Mouse (Mus musculus): ENCODE measurements at regions not wholly inside any gene's neighbourhood (a gene's known extent, or its start where the extent isn't known, plus 50 kb on each side); places are given as distances from the start of the nearest gene placed in this dataset.

DNA sequence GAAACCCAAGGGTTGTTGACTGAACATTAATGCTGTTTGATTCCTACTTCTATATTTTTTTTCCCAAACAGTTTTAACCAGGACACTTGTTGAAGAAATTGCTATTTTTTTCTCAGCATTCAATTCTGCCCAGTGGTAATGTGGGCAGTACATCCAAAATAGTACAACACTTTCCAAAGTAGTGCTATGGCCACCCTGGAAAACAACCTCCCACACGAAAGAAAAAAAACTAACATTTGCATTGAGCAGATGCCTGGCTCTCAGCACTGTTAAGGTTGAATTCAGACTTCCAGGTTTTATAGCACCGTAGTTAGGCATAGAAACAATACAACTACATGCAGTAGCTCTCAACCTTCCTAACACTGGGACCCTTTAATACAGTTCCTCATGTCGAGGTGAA is 167.1 kb upstream of the Nfe2l3 start:
- H3K4me1 ChIP-seq (ENCODE audit: control insufficient read depth, insufficient read depth, insufficient read length, low read length): no peaks in the 10 kb centered on the region
- no peak overlapping the region for H3K4me3 ChIP-seq (ENCODE audit: insufficient read depth, low read depth, low read length)
- H3K27ac ChIP-seq (replicated peaks; ENCODE audit: low read depth, low read length): no peak overlapping the region

DNA sequence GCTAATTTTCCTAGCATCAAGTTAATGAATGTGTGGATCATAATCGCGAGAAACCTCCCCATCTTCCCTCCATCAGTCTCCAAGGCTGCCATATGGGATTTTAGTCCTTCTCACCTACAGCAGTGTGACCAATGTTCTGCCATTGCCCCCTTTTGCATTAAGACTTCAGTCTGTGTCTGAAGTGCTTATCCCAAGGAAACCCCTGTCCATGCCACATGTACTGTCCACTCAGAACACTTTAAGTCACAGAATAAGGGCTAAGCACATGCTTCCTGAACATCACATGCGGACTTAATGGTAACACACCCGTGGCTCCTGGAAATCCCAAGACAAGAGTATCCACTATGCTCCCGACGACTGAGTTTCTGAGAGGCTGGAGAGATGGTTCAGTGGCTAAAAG is 165.7 kb upstream of the Nfe2l3 start:
- Histone ChIP-seq H3K4me3 (ENCODE audit: insufficient read depth, low read depth, low read length) (no peak overlapping the region), H3K4me1 (ENCODE audit: control insufficient read depth, insufficient read depth, insufficient read length, low read length) (no peaks in the 10 kb centered on the region), H3K27ac (replicated peaks; ENCODE audit: low read depth, low read length) (no peak overlapping the region)

DNA sequence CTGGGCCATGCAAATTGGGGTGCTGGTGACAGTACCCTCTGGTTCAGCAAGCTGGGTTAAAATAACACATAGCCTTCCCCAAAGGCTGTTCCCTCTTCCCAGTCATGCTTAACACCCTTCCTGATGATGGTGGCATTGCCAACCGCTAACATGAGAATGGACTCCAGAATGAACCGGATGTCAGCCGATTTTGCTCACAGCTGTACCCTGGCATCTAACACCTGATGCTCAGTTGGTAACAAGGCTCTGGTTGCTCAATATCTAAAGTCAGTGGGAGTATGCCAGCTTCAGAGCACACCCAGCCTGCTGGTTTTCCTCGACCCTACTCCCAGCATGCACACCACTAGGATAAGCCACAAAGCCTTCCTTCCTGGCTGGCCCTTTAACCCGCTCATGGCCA is 164.6 kb upstream of the Nfe2l3 start:
- no peaks in the 10 kb centered on the region for H3K4me1 ChIP-seq (ENCODE audit: control insufficient read depth, insufficient read depth, insufficient read length, low read length)
- no peak overlapping the region for H3K4me3 ChIP-seq (ENCODE audit: insufficient read depth, low read depth, low read length)
- no peak overlapping the region for H3K27ac ChIP-seq (replicated peaks; ENCODE audit: low read depth, low read length)

DNA sequence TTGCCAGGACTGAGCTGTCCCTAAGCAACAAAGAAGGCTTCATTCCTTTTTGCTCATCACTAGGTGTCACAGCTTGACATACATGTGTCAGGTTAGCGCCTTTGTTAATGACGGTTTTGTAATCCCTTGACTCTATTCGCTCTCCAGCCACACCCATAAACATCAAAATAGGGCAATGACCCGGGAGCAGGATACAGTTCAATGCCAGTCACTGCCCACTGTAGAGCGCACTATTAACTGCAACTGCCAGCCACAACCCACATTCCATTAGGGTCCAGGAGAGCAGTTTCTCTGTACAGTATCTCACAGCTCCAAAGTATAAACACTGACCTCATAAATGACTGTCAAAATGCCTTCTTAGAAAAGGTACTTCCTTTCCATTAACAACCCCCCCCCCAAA is 163.5 kb upstream of the Nfe2l3 start:
- Histone ChIP-seq H3K27ac (replicated peaks; ENCODE audit: low read depth, low read length) (no peak overlapping the region), H3K4me1 (ENCODE audit: control insufficient read depth, insufficient read depth, insufficient read length, low read length) (no peaks in the 10 kb centered on the region), H3K4me3 (ENCODE audit: insufficient read depth, low read depth, low read length) (no peak overlapping the region)

DNA sequence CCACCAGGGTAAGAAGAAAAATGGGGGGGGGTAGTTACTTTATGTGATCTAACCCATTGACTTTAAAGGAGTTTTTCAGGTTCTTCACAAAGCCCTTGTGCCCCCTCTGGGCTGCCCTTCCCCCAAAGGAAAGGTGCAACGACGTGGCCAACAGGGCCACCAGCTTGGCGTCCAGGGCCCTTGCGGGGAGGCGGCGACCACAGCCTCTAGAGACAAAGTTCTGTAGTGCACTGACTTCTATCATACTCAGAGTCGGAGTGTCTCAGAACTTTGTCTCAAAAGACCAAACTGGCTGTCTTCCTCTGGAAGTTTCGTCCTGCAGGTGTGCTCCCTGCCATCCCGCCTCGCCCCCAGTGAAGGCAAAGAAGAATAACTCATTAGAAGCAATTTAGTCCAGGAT is 162.9 kb upstream of the Nfe2l3 start:
- Histone ChIP-seq H3K27ac (replicated peaks; ENCODE audit: low read depth, low read length) (no peak overlapping the region), H3K4me3 (ENCODE audit: insufficient read depth, low read depth, low read length) (peak overlapping the region; percentile 56), H3K4me1 (ENCODE audit: control insufficient read depth, insufficient read depth, insufficient read length, low read length) (no peaks in the 10 kb centered on the region)

DNA sequence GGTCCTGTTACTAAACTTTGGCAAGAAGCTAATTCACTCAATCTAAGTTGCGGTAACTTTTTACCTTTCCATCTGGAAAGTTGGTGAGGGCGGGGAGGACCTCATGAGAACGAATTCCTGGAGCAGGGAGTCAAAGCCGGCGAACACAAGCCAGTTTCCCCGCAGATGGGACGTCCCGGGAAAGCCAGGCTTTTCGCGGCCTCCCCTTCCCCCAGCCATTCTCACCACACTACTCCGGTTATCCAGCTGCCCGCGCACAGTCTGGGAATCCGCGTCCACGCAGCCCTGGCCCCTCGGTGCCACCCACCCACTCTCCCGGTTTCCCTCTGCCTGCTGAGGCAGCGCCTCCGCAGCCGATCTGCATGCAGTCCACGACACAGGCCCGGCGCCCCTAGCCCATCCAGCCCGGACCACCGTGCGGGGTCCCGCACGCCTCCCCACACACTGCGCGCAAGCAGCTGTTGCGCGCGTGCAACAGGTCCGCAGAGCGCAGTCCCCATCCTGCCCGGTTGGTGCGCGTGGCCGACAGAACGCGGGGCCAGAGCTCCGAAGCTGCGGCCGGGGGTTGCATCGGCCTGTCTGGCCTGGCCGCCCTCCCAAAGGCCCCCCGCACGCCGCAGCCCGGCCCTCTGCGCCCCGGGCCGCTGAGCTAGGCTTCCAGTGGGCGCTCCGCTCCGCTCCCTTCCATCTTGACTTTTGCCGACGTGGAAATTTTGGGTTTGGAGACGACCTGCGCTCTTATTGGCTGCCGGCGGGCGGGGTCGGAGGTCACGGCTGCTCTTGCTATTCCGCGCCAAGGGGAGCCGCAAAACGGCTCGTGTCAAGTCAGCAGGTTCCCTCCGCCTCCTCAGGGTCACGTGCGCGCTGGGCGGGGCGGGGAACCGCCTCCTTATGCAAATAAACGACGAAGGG is 162.0 kb upstream of the Nfe2l3 start:
- Histone ChIP-seq H3K27ac (replicated peaks; ENCODE audit: low read depth, low read length) (no peak overlapping the region), H3K4me3 (ENCODE audit: insufficient read depth, low read depth, low read length) (peak overlapping the region; percentile 56), H3K4me1 (ENCODE audit: control insufficient read depth, insufficient read depth, insufficient read length, low read length) (no peaks in the 10 kb centered on the region)

DNA sequence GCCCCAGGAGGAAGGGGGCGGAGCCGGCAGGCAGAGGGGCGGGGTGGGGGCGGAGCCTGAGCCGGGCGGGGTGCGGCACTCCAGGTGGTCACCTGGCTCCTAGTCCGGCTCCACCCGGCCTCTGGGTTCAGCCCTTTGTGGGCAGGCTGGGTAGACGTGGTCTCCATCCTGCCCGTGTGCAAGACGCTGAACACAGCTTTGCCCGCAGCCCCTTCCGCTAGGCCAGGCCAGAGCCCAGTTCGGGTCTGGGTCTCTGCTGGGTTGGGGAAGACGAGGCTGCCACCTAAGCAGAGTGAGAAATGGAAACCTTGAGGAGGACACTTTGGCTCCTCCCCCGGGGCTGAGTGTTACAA is 161.4 kb upstream of the Nfe2l3 start:
- Histone ChIP-seq H3K4me3 (ENCODE audit: insufficient read depth, low read depth, low read length) (peak overlapping the region; percentile 56), H3K4me1 (ENCODE audit: control insufficient read depth, insufficient read depth, insufficient read length, low read length) (no peaks in the 10 kb centered on the region), H3K27ac (replicated peaks; ENCODE audit: low read depth, low read length) (no peak overlapping the region)

DNA sequence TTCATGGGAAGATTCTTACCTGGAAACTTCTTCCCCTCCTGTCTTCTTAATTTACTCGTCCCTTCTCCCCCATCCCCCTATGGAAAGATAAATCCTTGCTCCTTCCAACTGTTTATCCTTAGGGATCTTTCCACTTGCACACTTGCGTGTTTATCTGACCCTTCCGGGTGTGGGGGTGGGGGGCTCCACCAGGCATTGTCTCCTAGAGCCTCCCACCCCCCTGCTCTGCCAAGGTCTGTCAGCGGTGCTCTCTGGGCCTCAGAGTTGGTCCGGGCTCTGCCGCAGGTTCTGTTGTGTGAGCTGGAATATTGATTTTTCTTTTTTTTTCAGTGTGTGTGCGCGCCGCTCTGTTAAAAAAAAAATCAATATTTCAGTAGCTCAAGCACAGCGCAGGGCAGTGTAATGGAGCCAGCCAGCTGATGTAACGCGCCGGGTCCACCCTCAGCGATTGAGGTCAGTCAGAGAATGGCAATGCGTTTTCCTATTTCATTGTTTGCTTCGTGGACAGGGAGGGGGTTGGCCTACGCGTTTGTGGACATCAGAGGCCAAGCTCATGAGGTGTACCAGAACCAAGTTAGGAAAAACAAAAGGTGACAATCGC is 160.2 kb upstream of the Nfe2l3 start:
- no peaks in the 10 kb centered on the region for H3K4me1 ChIP-seq (ENCODE audit: control insufficient read depth, insufficient read depth, insufficient read length, low read length)
- no peak overlapping the region for H3K27ac ChIP-seq (replicated peaks; ENCODE audit: low read depth, low read length)
- H3K4me3 ChIP-seq (ENCODE audit: insufficient read depth, low read depth, low read length): no peak overlapping the region

DNA sequence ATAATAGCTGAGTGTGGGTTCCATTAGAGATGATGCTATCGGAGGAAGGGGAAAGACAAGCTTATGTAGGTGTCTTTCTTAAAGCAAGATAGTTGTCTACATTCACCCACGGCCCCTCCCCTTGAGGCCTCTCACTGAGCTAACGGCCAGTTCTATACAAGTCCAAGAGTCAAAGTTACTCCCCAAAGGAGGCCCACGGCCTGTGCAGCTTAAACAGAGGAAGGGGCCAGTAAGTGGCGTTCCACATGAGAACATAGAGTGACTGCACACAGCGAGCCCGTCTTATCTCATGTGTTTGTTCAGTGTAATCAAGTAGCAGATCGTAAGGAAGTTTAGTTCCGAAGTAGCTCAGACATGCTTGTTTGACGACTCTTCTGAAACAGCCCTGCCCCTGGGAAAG is 153.0 kb upstream of the Nfe2l3 start:
- Histone ChIP-seq H3K4me1 (ENCODE audit: control insufficient read depth, insufficient read depth, insufficient read length, low read length) (no peaks in the 10 kb centered on the region), H3K27ac (replicated peaks; ENCODE audit: low read depth, low read length) (no peak overlapping the region)

DNA sequence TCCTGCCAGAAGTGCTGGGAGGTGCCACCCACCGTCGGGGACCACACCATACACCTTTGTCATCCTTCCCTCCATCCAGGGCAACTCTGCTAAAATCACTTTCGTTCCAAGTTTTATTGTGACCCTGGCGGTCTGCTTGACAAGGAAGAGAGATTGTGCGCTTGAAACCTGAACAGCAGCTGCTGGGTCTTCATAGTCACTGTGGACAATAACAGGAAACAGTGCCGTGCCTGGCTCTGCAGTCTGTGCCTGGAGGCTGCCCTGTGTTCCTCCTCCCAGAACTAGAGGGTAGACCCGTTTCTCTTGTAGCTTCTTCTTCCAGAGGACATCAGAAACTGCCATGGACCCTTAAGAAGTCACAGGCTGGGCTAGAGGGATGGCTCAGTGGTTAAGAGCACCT is 152.2 kb upstream of the Nfe2l3 start:
- H3K4me3 ChIP-seq (ENCODE audit: insufficient read depth, low read depth, low read length): no peak overlapping the region
- H3K27ac ChIP-seq (replicated peaks; ENCODE audit: low read depth, low read length): no peak overlapping the region
- no peaks in the 10 kb centered on the region for H3K4me1 ChIP-seq (ENCODE audit: control insufficient read depth, insufficient read depth, insufficient read length, low read length)

More for the DNA sequence above, 153.0 kb upstream of the Nfe2l3 start:
- no peak overlapping the region for H3K4me3 ChIP-seq (ENCODE audit: insufficient read depth, low read depth, low read length)

DNA sequence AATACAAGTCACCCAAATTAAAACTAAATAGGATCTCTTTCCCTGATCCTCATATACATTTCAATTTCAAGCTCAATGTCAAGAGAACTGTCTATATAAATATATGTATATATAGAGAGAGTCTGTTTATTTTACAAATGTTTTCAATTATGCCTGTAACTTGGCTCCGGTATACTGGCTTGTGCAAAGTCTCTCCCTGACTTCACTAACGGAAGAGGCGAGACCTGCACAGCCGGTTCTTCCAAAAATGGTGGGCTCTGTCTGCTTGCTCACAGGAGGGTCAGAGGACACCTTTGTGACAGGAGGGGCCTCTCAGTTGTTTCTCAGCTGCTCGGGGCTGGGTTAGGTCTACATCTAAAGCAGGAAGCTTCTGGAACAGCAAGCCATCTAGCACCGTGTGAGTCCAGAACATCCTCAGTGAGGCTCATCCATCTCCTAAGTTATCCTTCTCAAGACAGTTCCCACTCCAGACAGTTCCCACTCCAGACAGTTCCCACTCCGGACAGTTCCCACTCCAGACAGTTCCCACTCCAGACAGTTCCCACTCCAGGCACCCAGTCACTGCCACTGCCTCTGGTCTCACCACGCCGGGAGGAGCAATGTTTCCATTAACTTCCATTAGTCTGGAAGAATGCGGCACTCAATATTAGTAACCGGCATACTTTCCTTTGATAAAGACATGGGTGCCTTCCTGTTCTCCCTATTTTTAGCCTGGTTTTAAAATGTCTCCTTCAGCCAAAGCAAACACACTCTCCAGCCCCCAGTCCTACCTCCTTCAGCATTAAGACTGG is 148.4 kb upstream of the Nfe2l3 start:
- Histone ChIP-seq H3K4me1 (ENCODE audit: control insufficient read depth, insufficient read depth, insufficient read length, low read length) (no peaks in the 10 kb centered on the region), H3K4me3 (ENCODE audit: insufficient read depth, low read depth, low read length) (no peak overlapping the region), H3K27ac (replicated peaks; ENCODE audit: low read depth, low read length) (no peak overlapping the region)

DNA sequence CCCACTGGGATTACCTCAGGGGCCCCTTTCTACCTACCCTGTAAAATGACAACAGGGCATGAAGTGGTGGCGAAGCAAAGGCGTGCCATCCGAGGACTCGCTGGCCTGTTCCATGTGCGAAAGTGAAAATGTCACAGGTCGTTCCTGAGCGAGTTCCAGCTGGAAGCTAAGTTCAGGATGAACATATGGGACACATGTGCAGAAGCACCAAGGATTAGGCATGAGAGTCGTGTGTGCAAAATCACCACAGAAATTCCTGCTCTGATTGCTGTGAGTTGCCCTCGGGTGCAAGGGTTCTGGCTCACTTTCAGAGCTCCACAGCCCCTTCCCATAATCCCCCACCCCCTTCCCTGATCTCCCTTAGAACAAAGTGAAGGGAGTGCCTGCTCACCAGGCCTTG is 147.6 kb upstream of the Nfe2l3 start:
- Histone ChIP-seq H3K27ac (replicated peaks; ENCODE audit: low read depth, low read length) (no peak overlapping the region), H3K4me1 (ENCODE audit: control insufficient read depth, insufficient read depth, insufficient read length, low read length) (no peaks in the 10 kb centered on the region), H3K4me3 (ENCODE audit: insufficient read depth, low read depth, low read length) (no peak overlapping the region)

DNA sequence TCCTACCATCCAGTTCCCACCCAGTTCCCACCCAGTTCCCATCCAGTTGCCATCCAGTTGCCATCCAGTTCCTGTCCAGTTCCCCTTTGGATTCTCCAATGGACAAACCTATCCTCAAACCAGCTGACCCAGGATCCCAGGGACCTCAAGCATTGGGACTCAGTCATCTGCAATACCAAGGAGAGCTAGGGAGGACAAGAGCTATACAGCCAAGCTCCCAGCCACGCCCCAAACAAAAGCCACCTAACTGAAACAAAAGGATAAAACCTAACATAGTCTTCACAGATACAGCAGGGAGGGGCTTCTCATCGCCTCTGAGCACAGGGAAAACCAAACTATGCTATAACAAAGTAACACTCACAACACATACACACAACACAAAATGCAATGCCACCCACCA is 145.6 kb upstream of the Nfe2l3 start:
- H3K27ac ChIP-seq (replicated peaks; ENCODE audit: low read depth, low read length): no peak overlapping the region
- H3K4me3 ChIP-seq (ENCODE audit: insufficient read depth, low read depth, low read length): no peak overlapping the region
- no peaks in the 10 kb centered on the region for H3K4me1 ChIP-seq (ENCODE audit: control insufficient read depth, insufficient read depth, insufficient read length, low read length)

DNA sequence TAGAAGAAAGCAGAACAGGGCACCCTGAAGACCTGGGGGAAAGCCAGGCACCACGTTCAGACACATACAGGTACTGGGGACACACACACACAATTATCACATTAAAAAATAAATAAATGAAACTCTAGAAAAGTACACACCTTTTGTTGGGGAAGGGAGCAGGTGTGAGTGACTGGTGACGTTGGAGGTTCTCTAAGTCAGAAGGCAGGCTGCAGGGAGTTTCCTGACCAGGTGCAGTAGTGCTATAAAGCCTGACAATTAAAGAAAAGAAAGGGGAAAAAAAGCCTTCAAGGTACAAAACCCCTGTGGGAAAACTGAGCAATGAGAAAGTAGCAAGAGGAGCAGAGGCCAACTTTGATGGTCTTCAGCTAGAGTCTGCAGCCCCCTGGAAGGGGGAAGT is 145.1 kb upstream of the Nfe2l3 start:
- H3K27ac ChIP-seq (replicated peaks; ENCODE audit: low read depth, low read length): no peak overlapping the region
- no peaks in the 10 kb centered on the region for H3K4me1 ChIP-seq (ENCODE audit: control insufficient read depth, insufficient read depth, insufficient read length, low read length)
- no peak overlapping the region for H3K4me3 ChIP-seq (ENCODE audit: insufficient read depth, low read depth, low read length)

DNA sequence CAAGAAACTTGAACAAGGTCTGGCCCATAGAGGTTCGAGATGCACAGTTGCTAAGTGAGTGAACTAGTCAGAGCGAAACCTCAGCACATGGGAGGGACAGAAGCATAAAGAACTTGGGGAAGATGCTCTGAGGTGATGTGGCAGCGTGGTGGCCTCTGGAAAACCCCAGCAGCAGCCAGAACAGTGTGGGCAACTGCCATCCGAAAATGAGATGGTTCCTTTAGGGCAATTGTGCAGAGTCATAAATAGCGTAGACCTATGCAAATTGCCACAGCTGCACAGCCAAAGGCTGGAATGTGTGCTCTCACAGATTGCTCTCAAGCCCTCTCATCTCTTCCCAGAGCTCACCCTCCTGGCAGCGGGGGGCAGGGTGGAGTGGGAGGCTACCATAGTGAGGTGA is 144.7 kb upstream of the Nfe2l3 start:
- Histone ChIP-seq H3K27ac (replicated peaks; ENCODE audit: low read depth, low read length) (no peak overlapping the region), H3K4me3 (ENCODE audit: insufficient read depth, low read depth, low read length) (no peak overlapping the region), H3K4me1 (ENCODE audit: control insufficient read depth, insufficient read depth, insufficient read length, low read length) (no peaks in the 10 kb centered on the region)

Measured in brown adipose tissue, adult 24 weeks (tissue).